Mouse (Mus musculus): ENCODE data around the gene Psmc5. TPM values are rescaled to one million over a fixed set of nuclear protein-coding genes. Genes with fewer than 3 reads are reported as not detected.
"Not testable (repeated sequence)": the region's sequence is repeated elsewhere in the genome, so short reads cannot be mapped to it uniquely, and the experiment has no call there.

The Psmc5 gene
- 100 to 1,000 TPM; 160 to 176 TPM for total RNA-seq (2021)
- long read RNA-seq, experiment 1, transcript Psmc5-202 (10 exons, 1,394 nt) = minor isoform, 5 of 167 reads
- long read RNA-seq, experiment 1, transcript Psmc5-201 (11 exons, 1,316 nt) = major isoform, 143 of 167 reads
- long read RNA-seq, experiment 1, partial matches to known transcripts = 15 of 167 reads
- long read RNA-seq, experiment 1, other reads (novel, unspliced or antisense) = 4 of 167 reads
- long read RNA-seq, experiment 2, transcript Psmc5-201 (11 exons, 1,316 nt) = major isoform, 236 of 255 reads
- long read RNA-seq, experiment 2, partial matches to known transcripts = 10 of 255 reads
- long read RNA-seq, experiment 2, other reads (novel, unspliced or antisense) = 8 of 255 reads

GRCm38 (mm10) chr11:106255685-106256451, at the start of gene Psmc5, which contains the start of gene Ftsj3:
Gene Psmc5 (plus strand): TSS chr11:106256154.
Gene Ftsj3 (minus strand): TSS chr11:106256079.
- peak; percentile 97 to 99 for DNase-seq (ENCODE audit: low spot score in 2 of 2)
- Histone ChIP-seq H3K27ac (peak within 1 kb of the TSS; percentile 92), H3K4me3 (peak within 1 kb of the TSS; percentile 87)
- peak; percentile 45 for TF ChIP-seq CTCF (conservative IDR thresholded peaks at IDR 0.05)

GRCm38 (mm10) chr11:106212771-106213170, 43.2 kb upstream of the Psmc5 start:
- DNase-seq (ENCODE audit: low spot score in 2 of 2) = no peak

GRCm38 (mm10) chr11:106214856-106215255, 41.1 kb upstream of the Psmc5 start:
- no peak for TF ChIP-seq CTCF (conservative IDR thresholded peaks at IDR 0.05)
- Histone ChIP-seq H3K27ac (peak overlapping the region; percentile 96; the same call in 1 of the 2 replicates), H3K4me3 (peak overlapping the region; percentile 98)
- no peak for DNase-seq (ENCODE audit: low spot score in 2 of 2)

More at GRCm38 (mm10) chr11:106212771-106213170, 43.2 kb upstream of the Psmc5 start:
- peak overlapping the region; percentile 47 for H3K27ac ChIP-seq
- no peak for TF ChIP-seq CTCF (conservative IDR thresholded peaks at IDR 0.05)
- H3K4me3 ChIP-seq = peak overlapping the region; percentile 13; the same call in 1 of the 2 replicates

GRCm38 (mm10) chr11:106215450-106215859, 40.5 kb upstream of the Psmc5 start:
- Histone ChIP-seq H3K27ac (peak overlapping the region; percentile 96), H3K4me3 (peak overlapping the region; percentile 98)
- no peak for DNase-seq (ENCODE audit: low spot score in 2 of 2)
- TF ChIP-seq CTCF (conservative IDR thresholded peaks at IDR 0.05) = no peak

- peak within 1 kb of the TSS; percentile 98 for H3K4me3 ChIP-seq
- H3K27ac ChIP-seq = peak within 1 kb of the TSS; percentile 96
- no peak for TF ChIP-seq CTCF (conservative IDR thresholded peaks at IDR 0.05)
- peak; percentile 94 to 98 for DNase-seq (ENCODE audit: low spot score in 2 of 2)
These were observed 39.8 kb upstream of the Psmc5 start, which contains the start of gene Ccdc47 for GRCm38 (mm10) chr11:106215927-106216729. Gene Ccdc47 (minus strand): TSS chr11:106216344.

DNA sequence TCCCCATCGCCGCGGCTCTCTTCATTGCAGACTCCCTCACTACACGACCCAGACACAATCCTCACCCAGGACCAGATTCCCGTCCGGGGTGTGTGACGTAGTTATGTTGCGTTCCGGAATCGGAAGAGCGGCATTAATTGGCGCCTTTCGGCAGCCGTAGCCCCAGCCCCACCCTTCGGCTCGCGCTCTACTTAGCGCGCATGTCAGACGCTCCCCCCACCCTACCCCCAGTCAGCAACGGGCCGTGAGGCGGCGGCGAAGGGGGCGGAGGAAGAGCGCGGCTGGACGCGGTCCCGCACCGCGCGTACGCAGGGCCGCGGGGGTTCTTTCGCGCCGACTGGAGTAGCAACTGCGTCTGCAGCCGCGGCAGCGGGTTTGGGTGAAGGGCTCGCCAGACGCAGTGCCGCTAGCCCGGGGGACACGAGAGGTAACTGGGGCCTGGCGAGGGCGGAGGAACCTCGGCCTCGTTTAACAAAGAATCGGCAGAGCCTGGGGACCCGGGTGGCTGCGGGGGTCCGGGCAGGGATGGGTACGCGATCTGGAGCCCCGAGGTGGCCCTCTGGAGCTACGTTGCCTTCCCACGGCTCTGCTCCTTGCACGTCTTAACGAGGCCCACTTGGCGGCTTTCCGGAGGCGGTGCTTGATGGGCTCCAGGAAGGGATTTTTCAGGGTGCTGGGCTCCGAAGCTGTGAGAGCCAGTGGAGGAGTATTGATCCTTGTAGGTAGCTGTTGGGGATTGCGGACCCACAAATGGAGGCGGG, 39.0 kb upstream of the Psmc5 start, which contains the start of gene Ddx42:
Gene Ddx42 (plus strand): TSS at position 197 of the 761 bp plus-strand sequence.
- Histone ChIP-seq H3K4me3 (peak within 1 kb of the TSS; percentile 98), H3K27ac (peak within 1 kb of the TSS; percentile 96)
- DNase-seq (ENCODE audit: low spot score in 2 of 2) = peak; percentile 92 to 94
- TF ChIP-seq CTCF (conservative IDR thresholded peaks at IDR 0.05) = no peak

GRCm38 (mm10) chr11:106220603-106221002, 35.4 kb upstream of the Psmc5 start:
- no peak overlapping the region for H3K27ac ChIP-seq
- no peak for TF ChIP-seq CTCF (conservative IDR thresholded peaks at IDR 0.05)
- H3K4me3 ChIP-seq = no peak overlapping the region
- DNase-seq (ENCODE audit: low spot score in 2 of 2) = no peak

DNA sequence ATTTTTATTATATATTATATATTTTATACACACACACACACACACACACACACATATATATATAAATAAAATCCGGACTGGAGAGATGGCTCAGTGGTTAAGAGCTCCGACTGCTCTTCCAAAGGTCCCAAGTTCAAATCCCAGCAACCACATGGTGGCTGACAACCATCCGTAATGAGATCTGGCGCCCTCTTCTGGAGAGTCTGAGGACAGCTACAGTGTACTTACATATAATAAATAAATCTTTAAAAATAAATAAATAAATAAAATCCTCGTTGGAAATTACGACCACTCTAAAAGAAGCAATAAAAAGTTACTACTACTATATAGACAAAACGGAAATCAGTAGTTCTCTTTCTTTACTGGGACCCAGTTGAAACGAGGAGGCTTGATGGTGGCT, 22.0 kb upstream of the Psmc5 start:
- DNase-seq (ENCODE audit: low spot score in 2 of 2); H3K27ac ChIP-seq; H3K4me3 ChIP-seq: not testable (repeated sequence)
- TF ChIP-seq CTCF (conservative IDR thresholded peaks at IDR 0.05) = peak; percentile 67

DNA sequence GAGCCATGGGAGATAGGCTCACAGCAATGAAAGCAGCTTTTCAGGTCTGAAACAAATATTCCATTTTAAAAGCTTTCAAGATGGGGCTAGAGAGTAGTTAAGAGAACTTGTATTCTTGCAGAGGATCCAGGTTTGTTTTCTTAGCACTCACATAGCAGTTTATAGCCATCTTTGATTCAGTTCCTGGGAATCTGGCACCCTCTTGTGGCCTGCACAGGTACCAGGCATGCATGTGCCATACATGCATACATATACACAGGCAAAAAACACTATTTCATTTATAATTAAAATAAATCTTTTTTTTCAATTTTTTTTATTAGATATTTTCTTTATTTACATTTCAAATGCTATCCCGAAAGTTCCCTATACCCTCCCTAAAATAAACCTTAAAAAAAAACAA, 9.1 kb upstream of the Psmc5 start:
- peak; percentile 74 for TF ChIP-seq CTCF (conservative IDR thresholded peaks at IDR 0.05)
- Histone ChIP-seq H3K27ac (no peak overlapping the region), H3K4me3 (no peak overlapping the region)
- no peak for DNase-seq (ENCODE audit: low spot score in 2 of 2)

- Histone ChIP-seq H3K4me3 (no peak overlapping the region), H3K27ac (no peak overlapping the region)
- DNase-seq (ENCODE audit: low spot score in 2 of 2) = no peak
- no peak for TF ChIP-seq CTCF (conservative IDR thresholded peaks at IDR 0.05)
These were observed 6.6 kb upstream of the Psmc5 start for GRCm38 (mm10) chr11:106249326-106249725.

DNA sequence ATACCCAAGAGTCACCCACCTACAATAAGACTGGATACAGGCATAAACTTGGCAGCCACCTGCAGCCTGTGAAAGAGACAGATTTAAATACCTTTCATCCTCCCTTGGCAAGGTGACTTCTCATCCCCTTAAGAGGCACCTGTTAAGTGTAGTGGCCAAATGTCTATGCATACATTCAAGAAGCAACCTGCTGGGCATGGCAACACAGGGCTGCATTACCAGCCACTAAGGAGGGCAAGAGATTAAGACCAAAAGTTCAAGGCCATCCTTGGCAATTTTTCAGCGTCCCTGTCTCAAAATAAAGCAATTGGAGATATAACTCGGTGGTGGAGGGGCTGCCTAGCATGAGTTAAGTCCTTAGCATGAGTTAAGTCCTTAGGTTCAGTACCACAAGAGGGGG, 1.2 kb upstream of the Psmc5 start:
- Histone ChIP-seq H3K4me3 (peak overlapping the region; percentile 87), H3K27ac (peak overlapping the region; percentile 92; the same call in 1 of the 2 replicates)
- no peak for DNase-seq (ENCODE audit: low spot score in 2 of 2)
- no peak for TF ChIP-seq CTCF (conservative IDR thresholded peaks at IDR 0.05)
